Mouse (Mus musculus) A20 (cell line): ENCODE data around the gene Olfr1458.

ENCODE experiments used
- DNase-seq: peaks from one replicate; pipeline ENCODE4 v3.0.0-alpha.2; 2011; ENCODE audit warnings: low read depth, low spot score

Olfr1458 gene

DNA sequence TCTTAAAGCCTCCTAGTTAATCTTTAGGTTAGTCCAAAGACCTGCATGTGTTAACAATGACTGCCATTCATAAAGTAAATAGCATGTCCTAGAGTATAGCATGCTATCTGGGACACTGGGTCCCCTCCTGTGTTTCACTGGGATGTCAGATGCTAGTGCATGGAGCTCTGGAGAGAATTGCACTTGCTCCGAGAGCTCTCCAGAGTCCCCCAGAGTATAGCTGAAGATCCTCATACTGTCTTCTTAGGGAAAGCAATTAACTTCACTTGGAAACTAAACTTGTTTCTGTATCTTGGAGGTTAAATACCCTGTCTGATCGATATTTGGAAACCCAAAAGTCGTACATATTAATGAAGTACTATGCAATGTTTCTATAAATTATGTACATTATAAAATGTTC, at the start of gene Olfr1458:
Gene Olfr1458, minus strand, starts transcription at position 101 of the 400 bp plus-strand sequence.
- no peak for DNase-seq

DNA sequence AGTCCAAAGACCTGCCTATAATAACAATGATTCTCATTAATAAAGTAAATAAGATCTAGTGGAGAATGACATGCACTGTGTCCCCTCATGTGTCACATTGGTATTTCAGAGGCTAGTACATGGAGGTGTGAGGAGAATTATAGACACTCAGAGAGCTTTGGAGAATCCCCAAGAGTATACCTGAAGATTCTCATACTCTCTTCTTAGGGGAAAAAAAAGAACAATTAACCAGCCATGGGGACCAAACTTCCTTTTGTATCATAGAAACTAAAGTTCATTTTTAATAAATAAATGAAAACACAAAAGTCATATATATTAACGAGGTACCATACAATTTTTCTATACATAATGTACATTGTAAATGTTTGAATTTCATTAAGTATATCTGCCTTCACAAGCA, 42.9 kb upstream of the Olfr1458 start, which contains the start of gene Olfr1459:
Gene Olfr1459, minus strand, starts transcription at position 101 of the 400 bp plus-strand sequence.
- no peak for DNase-seq

DNA sequence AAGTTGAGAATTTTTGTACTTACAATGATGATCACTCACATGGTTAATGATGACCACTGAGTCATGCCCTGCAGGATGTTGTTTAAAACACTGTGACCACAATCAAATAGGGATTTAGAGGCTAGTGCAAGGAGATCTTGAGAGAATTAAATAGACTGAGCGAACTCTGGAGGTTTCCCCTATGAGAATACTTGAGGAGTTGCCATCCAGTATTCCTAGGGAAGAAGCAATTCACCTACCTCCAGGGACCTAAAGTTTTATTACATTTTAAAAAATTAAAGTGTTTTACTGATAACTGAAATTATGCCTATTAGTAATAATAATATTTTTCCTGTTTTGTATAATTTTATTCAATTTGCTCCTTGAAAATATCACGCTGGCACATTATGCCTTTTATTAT, 8.8 kb downstream of the Olfr1458 start, which contains the start of gene Olfr1457:
Gene Olfr1457, minus strand, starts transcription at position 101 of the 400 bp plus-strand sequence.
- DNase-seq = no peak

- no peak for DNase-seq
These were observed 12.7 kb downstream of the Olfr1458 start for GRCm38 (mm10) chr19:13093908-13094307.

DNA sequence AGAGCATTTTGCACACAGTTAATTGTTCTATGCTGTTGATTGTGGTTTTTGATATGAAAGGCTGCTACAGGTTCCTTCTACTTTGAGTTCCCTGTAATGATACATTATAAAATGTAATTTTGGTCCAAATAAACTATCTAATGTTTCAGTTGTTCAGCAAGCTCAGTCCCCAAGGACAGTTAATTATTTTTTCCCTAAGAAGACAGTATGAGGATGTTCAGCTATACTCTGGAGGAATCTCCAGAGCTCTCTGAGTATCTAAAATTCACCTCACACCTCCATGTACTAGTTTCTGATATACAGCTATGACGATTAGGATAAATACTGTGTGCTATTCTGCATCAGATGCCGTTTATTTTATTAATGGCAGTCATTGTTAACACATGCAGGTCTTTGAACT, 46.3 kb downstream of the Olfr1458 start, which contains the start of gene Olfr1454:
Gene Olfr1454, plus strand, starts transcription at position 301 of the 400 bp plus-strand sequence.
- no peak for DNase-seq
